Mouse (Mus musculus) hindbrain, embryonic 12.5 days (tissue): ENCODE results near the gene Chrnb1. TPM values are rescaled to one million over a fixed set of nuclear protein-coding genes. Genes with fewer than 3 reads are reported as not detected.

ENCODE experiments used
- ATAC-seq: fragments of 200-750 bp; cut with Nextera tagmentation; 2 replicates; pipeline ENCODE4 v1.8.0; 2017; ENCODE audit warnings: moderate TSS enrichment; ENCODE audit not compliant: low FRiP score
- H3K27ac ChIP-seq: fragments of 300-500 bp; sonication (generic); 2 replicates; pipeline ENCODE4 v1.5.1; 2016; ENCODE audit warnings: mild to moderate bottlenecking
- H3K27me3 ChIP-seq: fragments of 300-500 bp; sonication (generic); 2 replicates; pipeline ENCODE4 v1.6.1; 2016; ENCODE audit warnings: mild to moderate bottlenecking
- H3K36me3 ChIP-seq: fragments of 300-500 bp; sonication (generic); 2 replicates; pipeline ENCODE4 v1.6.1; 2016; ENCODE audit warnings: mild to moderate bottlenecking
- H3K4me1 ChIP-seq: fragments of 300-500 bp; sonication (generic); 2 replicates; pipeline ENCODE4 v1.6.1; 2016
- H3K4me2 ChIP-seq: fragments of 300-500 bp; sonication (generic); replicated peaks from 2 replicates; pipeline ENCODE4 v1.6.1; 2016; ENCODE audit warnings: mild to moderate bottlenecking
- H3K4me3 ChIP-seq: fragments of 300-500 bp; sonication (generic); 2 replicates; pipeline ENCODE4 v1.5.1; 2016; ENCODE audit warnings: mild to moderate bottlenecking
- H3K9ac ChIP-seq: fragments of 300-500 bp; sonication (generic); 2 replicates; pipeline ENCODE4 v1.6.1; 2016; ENCODE audit warnings: mild to moderate bottlenecking, moderate library complexity
- H3K9me3 ChIP-seq: fragments of 300-500 bp; sonication (generic); replicated peaks from 2 replicates; pipeline ENCODE4 v1.6.1; 2016; ENCODE audit warnings: mild to moderate bottlenecking
- WGBS: fragments of 180-500 bp; shearing (Covaris S2); methylation state at CpG from one replicate; pipeline ENCODE4 v1.1.7; 2016; 5-methylcytosine and 5-hydroxymethylcytosine counted together
- polyA plus RNA-seq: library from polyadenylated mRNA; unstranded; fragments of >200 nt; fragmentation: Nextera tagmentation; extraction: Ambion mirVana; gene quantifications from 2 replicates; pipeline ENCODE4 v1.2.1, GENCODE M21; 2016

Gene Chrnb1
- polyA plus RNA-seq, 1 experiment from 2014 or later = 3.0 TPM

DNA sequence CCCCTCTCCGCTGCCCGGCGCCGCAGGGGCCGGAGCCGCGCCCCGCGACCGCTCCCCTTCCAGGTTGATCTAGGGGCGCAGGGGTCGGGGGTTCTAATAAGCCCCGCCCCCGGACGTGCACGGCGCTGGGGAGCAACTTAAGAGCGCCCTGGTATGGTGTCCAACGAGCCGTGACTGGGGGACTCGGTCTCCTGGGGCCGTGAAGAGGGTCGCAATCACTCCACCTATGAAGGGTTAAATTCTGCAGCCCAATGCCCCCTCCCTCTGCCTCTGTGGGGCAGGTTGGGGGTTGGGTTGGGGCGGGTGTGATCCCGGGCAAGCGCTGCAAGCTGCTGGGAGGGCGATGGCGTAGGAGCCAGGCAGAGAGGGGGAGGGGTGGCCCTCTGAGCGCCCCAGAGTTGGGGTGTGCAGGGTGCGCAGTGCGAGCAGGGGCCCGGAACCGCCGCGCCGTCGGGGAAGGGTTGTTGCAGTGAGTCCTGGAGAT is 29.6 kb downstream of the Chrnb1 start:
- Histone ChIP-seq H3K4me1 (peaks cover 23% of the 10 kb centered on the region), H3K27ac (peak overlapping the region; percentile 85), H3K9ac (peak overlapping the region; percentile 94), H3K9me3 (no peaks in the 10 kb centered on the region), H3K36me3 (no peaks in the 10 kb centered on the region), H3K4me2 (peak overlapping the region; percentile 81), H3K4me3 (peak overlapping the region; percentile 82), H3K27me3 (no peaks in the 10 kb centered on the region)
- WGBS = 0% methylated on average over 37 of the region's 37 CpGs
- peak; percentile 87 for ATAC-seq

- Histone ChIP-seq H3K27me3 (no peaks in the 10 kb centered on the region), H3K36me3 (no peaks in the 10 kb centered on the region), H3K27ac (peak within 1 kb of the TSS; percentile 85), H3K4me3 (peak within 1 kb of the TSS; percentile 82), H3K4me2 (peak within 1 kb of the TSS; percentile 81), H3K4me1 (peaks cover 25% of the 10 kb centered on the region), H3K9me3 (no peaks in the 10 kb centered on the region), H3K9ac (peak within 1 kb of the TSS; percentile 94)
- WGBS = 25% methylated on average over 33 of the region's 55 CpGs
- peak; percentile 74 for ATAC-seq
Observed at GRCm38 (mm10) chr11:69765221-69766125, 30.3 kb downstream of the Chrnb1 start, which contains the start of gene Zbtb4. Zbtb4 (plus strand) TSS chr11:69765912.

DNA sequence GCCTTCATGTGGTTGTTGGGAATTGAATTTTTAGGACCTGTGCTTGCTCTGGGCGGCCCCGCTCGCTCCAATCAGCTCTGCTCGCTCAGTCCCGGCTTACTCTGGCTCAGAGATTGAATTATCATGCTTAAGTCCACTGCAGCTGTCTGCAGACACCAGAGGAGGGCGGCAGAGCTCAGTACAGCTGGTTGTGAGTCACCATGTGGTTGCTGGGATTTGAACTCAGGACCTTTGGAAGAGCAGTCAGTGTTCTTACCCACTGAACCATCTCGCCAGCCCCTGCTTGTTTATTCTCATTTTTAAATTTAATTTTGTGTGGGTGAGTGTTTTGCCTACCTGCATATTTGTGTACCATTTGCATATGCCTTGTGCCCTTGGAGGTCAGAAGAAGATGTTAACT is 32.2 kb downstream of the Chrnb1 start:
- peaks cover 33% of the 10 kb centered on the region for H3K4me1 ChIP-seq
- no peaks in the 10 kb centered on the region for H3K36me3 ChIP-seq
- no peak overlapping the region for H3K9ac ChIP-seq
- H3K9me3 ChIP-seq = no peaks in the 10 kb centered on the region
- no peak overlapping the region for H3K4me3 ChIP-seq
- no peak overlapping the region for H3K4me2 ChIP-seq
- no peaks in the 10 kb centered on the region for H3K27me3 ChIP-seq
- no peak for ATAC-seq
- no peak overlapping the region for H3K27ac ChIP-seq
- 64% methylated on average over 7 of the region's 7 CpGs for WGBS

DNA sequence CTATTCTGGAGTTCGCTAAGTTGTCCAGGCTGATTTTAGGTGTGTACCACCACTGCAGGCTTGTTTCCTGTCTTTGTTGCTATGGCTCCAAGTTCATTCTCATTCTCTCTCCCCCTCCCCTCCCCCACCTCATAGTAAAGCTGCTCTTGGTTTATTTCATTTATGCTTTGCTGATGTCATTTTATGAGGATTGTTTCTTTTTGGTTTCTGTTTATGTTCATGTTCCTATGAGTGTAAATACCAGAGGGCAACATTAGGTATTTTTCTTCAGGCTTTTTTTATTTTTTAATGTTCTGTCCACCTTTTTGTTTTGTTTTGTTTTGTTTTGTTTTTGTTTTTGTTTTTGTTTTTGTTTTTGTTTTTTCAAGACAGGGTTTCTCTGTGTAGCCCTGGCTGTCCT is 33.9 kb downstream of the Chrnb1 start, which contains the start of gene Slc35g3:
Gene Slc35g3 (minus strand): TSS at position 101 of the 400 bp plus-strand sequence.
- Histone ChIP-seq H3K9me3 (no peaks in the 10 kb centered on the region), H3K27ac (peak within 1 kb of the TSS; percentile 98), H3K4me3 (no peak within 1 kb of the TSS), H3K27me3 (no peaks in the 10 kb centered on the region), H3K9ac (peak within 1 kb of the TSS; percentile 81; the same call in 1 of the 2 replicates), H3K4me1 (peaks cover 31% of the 10 kb centered on the region), H3K4me2 (no peak within 1 kb of the TSS), H3K36me3 (no peaks in the 10 kb centered on the region)
- no peak for ATAC-seq
- WGBS = 86% methylated on average over 1 of the region's 1 CpGs

DNA sequence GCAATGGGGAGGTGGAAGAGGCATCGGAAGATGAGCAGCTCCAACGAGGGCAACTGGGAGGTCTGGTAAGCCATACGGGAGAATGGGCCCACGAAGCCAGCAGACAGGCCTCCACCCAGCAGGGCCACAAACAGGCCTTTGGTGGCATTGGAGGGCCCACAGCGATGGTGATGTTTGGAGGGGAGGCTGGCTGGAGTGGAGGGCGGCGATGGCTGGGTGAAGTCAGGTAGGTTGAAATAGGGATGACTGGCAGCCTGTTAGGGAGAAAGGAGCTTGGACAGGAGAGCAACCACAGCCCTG is 34.9 kb downstream of the Chrnb1 start:
- Histone ChIP-seq H3K27ac (peak overlapping the region; percentile 98), H3K4me2 (no peak overlapping the region), H3K4me3 (no peak overlapping the region), H3K27me3 (no peaks in the 10 kb centered on the region), H3K9ac (peak overlapping the region; percentile 81; the same call in 1 of the 2 replicates), H3K9me3 (no peaks in the 10 kb centered on the region), H3K4me1 (peaks cover 32% of the 10 kb centered on the region), H3K36me3 (no peaks in the 10 kb centered on the region)
- no peak for ATAC-seq
- WGBS = 93% methylated on average over 7 of the region's 7 CpGs

DNA sequence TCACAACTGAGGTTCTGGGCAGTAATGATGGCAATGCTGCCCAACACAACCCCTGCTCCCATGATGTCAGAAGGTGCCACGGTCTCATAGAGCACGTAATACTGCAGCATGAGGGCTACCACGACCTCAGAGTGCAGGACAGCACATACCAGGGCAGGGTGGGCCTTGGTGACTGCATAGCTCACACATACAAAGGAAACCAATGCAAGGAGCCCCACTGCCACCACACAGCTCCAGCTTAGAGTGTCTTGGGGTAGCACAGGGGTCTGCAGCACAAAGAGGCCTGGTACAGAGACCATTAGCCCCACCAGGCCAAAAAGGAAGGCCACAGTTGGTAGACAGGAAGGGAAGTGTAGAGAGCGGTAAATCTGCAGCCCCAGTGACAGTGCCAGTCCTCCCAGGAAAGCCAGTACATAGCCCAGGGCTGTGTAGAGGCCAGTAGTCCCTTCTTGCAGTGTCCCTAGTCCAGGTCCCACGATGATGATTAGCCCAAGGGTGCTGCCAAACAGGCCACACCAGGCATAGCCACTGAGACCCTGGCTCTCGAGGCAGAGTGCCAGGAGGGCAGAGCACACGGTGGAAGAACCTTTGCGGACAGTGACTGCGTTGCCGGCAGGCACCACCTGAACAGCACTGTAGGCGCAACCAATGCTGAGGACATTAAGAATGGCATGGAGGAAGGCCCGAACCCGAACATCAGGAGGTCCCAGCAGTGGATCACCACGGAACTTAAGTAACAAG is 35.4 kb downstream of the Chrnb1 start:
- H3K4me2 ChIP-seq = peak overlapping the region; percentile 76
- H3K4me1 ChIP-seq = peaks cover 34% of the 10 kb centered on the region
- no peaks in the 10 kb centered on the region for H3K27me3 ChIP-seq
- no peak for ATAC-seq
- peak overlapping the region; percentile 98 for H3K27ac ChIP-seq
- H3K9me3 ChIP-seq = no peaks in the 10 kb centered on the region
- no peaks in the 10 kb centered on the region for H3K36me3 ChIP-seq
- peak overlapping the region; percentile 52; the same call in 1 of the 2 replicates for H3K4me3 ChIP-seq
- H3K9ac ChIP-seq = peak overlapping the region; percentile 81
- WGBS = 85% methylated on average over 14 of the region's 14 CpGs

DNA sequence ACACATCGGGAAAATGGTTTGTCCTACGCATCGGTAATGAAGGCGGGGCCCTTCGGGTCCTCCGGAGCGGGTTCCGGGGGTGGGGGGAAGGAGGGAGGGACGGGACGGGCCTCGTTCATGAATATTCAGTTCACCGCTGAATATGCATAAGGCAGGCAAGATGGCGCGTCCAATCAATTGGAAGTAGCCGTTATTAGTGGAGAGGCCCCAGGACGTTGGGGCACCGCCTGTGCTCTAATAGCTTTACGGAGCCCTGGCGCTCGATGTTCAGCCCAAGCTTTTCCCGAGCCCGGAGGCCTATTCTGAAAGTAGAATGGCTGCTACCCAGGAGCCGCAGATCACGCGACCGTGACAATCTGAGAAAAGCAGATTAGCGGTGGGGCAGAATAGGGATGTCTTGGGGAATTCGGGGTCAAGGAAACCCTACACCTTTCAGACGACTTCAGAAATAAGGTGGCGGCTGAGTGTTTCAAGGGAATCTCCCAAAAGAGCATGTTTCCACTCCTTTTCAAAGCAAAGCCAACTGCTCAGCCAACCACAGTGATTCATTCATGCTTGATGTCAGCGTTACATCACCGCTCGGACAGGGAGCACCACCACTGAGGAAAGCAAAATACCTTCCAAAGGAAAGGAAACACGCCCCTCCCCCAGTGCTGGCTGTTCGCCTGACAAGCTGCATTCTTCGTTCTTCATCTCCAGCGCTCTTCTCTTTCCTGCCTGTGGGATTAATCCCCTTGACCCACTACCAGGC is 36.6 kb downstream of the Chrnb1 start:
- peak overlapping the region; percentile 98 for H3K27ac ChIP-seq
- under 1% methylated on average over 37 of the region's 37 CpGs for WGBS
- peak; percentile 91 for ATAC-seq
- H3K4me1 ChIP-seq = peaks cover 40% of the 10 kb centered on the region
- H3K36me3 ChIP-seq = no peaks in the 10 kb centered on the region
- H3K9ac ChIP-seq = peak overlapping the region; percentile 81
- no peaks in the 10 kb centered on the region for H3K9me3 ChIP-seq
- peak overlapping the region; percentile 76 for H3K4me2 ChIP-seq
- peak overlapping the region; percentile 52 for H3K4me3 ChIP-seq
- no peaks in the 10 kb centered on the region for H3K27me3 ChIP-seq

GRCm38 (mm10) chr11:69758478-69758970 is 37.2 kb downstream of the Chrnb1 start, which contains the start of gene Polr2a:
Polr2a (minus strand) TSS chr11:69758637.
- Histone ChIP-seq H3K27ac (peak within 1 kb of the TSS; percentile 98), H3K27me3 (no peaks in the 10 kb centered on the region), H3K9me3 (no peaks in the 10 kb centered on the region), H3K4me2 (peak within 1 kb of the TSS; percentile 76), H3K36me3 (no peaks in the 10 kb centered on the region), H3K9ac (peak within 1 kb of the TSS; percentile 81), H3K4me3 (peak within 1 kb of the TSS; percentile 52), H3K4me1 (peaks cover 44% of the 10 kb centered on the region)
- peak; percentile 97 for ATAC-seq
- 0% methylated on average over 33 of the region's 36 CpGs for WGBS

- peak overlapping the region; percentile 81 for H3K9ac ChIP-seq
- H3K36me3 ChIP-seq = no peaks in the 10 kb centered on the region
- no peaks in the 10 kb centered on the region for H3K27me3 ChIP-seq
- WGBS = under 1% methylated on average over 26 of the region's 26 CpGs
- ATAC-seq = peak; percentile 85
- no peaks in the 10 kb centered on the region for H3K9me3 ChIP-seq
- H3K4me1 ChIP-seq = peaks cover 46% of the 10 kb centered on the region
- H3K4me3 ChIP-seq = peak overlapping the region; percentile 52
- peak overlapping the region; percentile 76 for H3K4me2 ChIP-seq
- H3K27ac ChIP-seq = peak overlapping the region; percentile 98
Observed at GRCm38 (mm10) chr11:69758090-69758456, 37.7 kb downstream of the Chrnb1 start.

- 44% methylated on average over 9 of the region's 9 CpGs for WGBS
- H3K27ac ChIP-seq = peak overlapping the region; percentile 98
- H3K4me1 ChIP-seq = peaks cover 50% of the 10 kb centered on the region
Observed at GRCm38 (mm10) chr11:69757303-69758089, 38.2 kb downstream of the Chrnb1 start.

DNA sequence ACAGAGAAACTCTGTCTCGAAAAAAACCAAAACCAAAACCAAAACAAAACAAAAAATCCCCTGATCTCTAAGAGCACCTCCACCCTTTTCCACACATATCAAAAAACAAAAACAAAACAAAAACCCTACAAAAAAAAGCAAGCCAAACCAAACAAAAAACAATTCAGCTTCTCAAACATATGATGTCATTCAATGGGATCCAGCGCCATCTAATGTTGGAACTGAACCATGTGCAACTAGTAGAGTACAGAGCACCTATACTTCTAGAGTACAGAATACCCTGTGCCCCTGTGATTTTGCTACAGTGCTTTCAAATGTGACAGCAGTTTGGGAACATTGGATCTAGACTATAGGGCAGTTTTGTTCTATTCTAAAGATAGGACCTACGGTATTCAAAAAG is 41.0 kb downstream of the Chrnb1 start:
- Histone ChIP-seq H3K4me3 (no peak overlapping the region), H3K4me2 (peak overlapping the region; percentile 76), H3K9ac (no peak overlapping the region), H3K27me3 (no peaks in the 10 kb centered on the region), H3K36me3 (no peaks in the 10 kb centered on the region), H3K4me1 (peaks cover 46% of the 10 kb centered on the region), H3K9me3 (no peaks in the 10 kb centered on the region), H3K27ac (no peak overlapping the region)
- no peak for ATAC-seq
- WGBS = 64% methylated on average over 3 of the region's 3 CpGs

More at GRCm38 (mm10) chr11:69757303-69758089, 38.2 kb downstream of the Chrnb1 start:
- peak overlapping the region; percentile 52 for H3K4me3 ChIP-seq
- H3K9ac ChIP-seq = peak overlapping the region; percentile 81
- H3K9me3 ChIP-seq = no peaks in the 10 kb centered on the region
- no peaks in the 10 kb centered on the region for H3K27me3 ChIP-seq
- peak overlapping the region; percentile 76 for H3K4me2 ChIP-seq
- no peaks in the 10 kb centered on the region for H3K36me3 ChIP-seq
- no peak for ATAC-seq
